Mouse (Mus musculus): ENCODE measurements around the gene Ybey.

GRCm38 (mm10) chr10:76504271-76504943 lies 35.5 kb upstream of the Ybey start:
- no peak for TF ChIP-seq CTCF (IDR thresholded peaks at IDR 0.05; ENCODE audit: low read depth, low read length)
- TF ChIP-seq GATA1 (IDR thresholded peaks at IDR 0.05; ENCODE audit: borderline replicate concordance, low read length) = no peak
- TF ChIP-seq TAL1 (conservative IDR thresholded peaks at IDR 0.05; ENCODE audit: low read depth, low read length) = no peak
- no peak for TF ChIP-seq POLR2AphosphoS5 (IDR thresholded peaks at IDR 0.05; ENCODE audit: insufficient replicate concordance, low read depth, low read length)
- no peak for TF ChIP-seq GATA2 (IDR thresholded peaks at IDR 0.05; ENCODE audit: borderline replicate concordance, low read depth, low read length)

All from G1E (cell line).